13 mouse cellular contexts compared by ENCODE assay signal in genomic region chr7:97171719-97172118, GRCm38 (mm10).
DNase-seq lines count a peak whose midpoint lies in the region; ATAC-seq and TF ChIP-seq lines count a peak whose summit lies in the region.
"Had no signal": no experiment of that assay in that cellular context is flagged by ENCODE, and none has a peak within 500 bp of the region (broad histone marks: within the 10 kb centered on the region; RNA-seq: fewer than 3 reads in every experiment).

No protein-coding gene starts in this region.

- TF ChIP-seq POLR2A in cortical plate, adult 2 months (IDR thresholded peaks at IDR 0.05; ENCODE audit: extremely low read depth, insufficient read depth, low read length) = no peak

- H3K4me2 ChIP-seq in heart, embryonic 14.5 days (ENCODE audit: low read length) = no peak overlapping the region
- H3K4me2 ChIP-seq in lung, embryonic 14.5 days = no peak overlapping the region

- DNase-seq in heart, postnatal 10 days = no peak
- no peak for DNase-seq in lung, embryonic 14.5 days
- DNase-seq in lung, postnatal 25 days (ENCODE audit: low spot score) = no peak
- DNase-seq in cerebellum, adult 9-11 months = no peak
- no peak for DNase-seq in right cerebral cortex, postnatal 25 days
- DNase-seq: adrenal gland, adult 8-10 months; gastrocnemius, postnatal 25 days; layer of hippocampus, postnatal 36 days had no signal

- no peaks in the 10 kb centered on the region for H3K27me3 ChIP-seq in heart, embryonic 14.5 days (ENCODE audit: control insufficient read depth, insufficient read depth, low read length)
- H3K27me3 ChIP-seq in lung, embryonic 14.5 days (ENCODE audit: insufficient read depth, low read length) = no peaks in the 10 kb centered on the region
- H3K27me3 ChIP-seq in megakaryocyte, embryonic 14.5 days (replicated peaks) = no peaks in the 10 kb centered on the region

- intact Hi-C loops in heart, postnatal 10 days (cut with DNase I) = loop anchor here (10.0 kb wide), 1 partner anchor 87 kb away; the partner anchor contains the start of gene Gab2

- H3K9me3 ChIP-seq in heart, embryonic 14.5 days (ENCODE audit: control insufficient read depth, low read length) = no peaks in the 10 kb centered on the region
- no peaks in the 10 kb centered on the region for H3K9me3 ChIP-seq in lung, embryonic 14.5 days (ENCODE audit: low read depth, low read length)
- H3K9me3 ChIP-seq in megakaryocyte, embryonic 14.5 days = no peaks in the 10 kb centered on the region

- peaks cover 5 to 19% of the 10 kb centered on the region in 2 experiments for H3K4me1 ChIP-seq in heart, embryonic 14.5 days (ENCODE audit: control insufficient read depth in 2 of 2, insufficient read depth in 2 of 2, low read length in 2 of 2)
- 0 out of 2 replicates have a peak, but pooled peaks cover 4% of the 10 kb centered on the region for H3K4me1 ChIP-seq in lung, embryonic 14.5 days (ENCODE audit: insufficient read depth)
- no peaks in the 10 kb centered on the region; the same call in 1 of the 2 replicates for H3K4me1 ChIP-seq in cortical plate, adult 2 months (ENCODE audit: control insufficient read depth, insufficient read depth, low read length)
- peaks cover 51% of the 10 kb centered on the region for H3K4me1 ChIP-seq in megakaryocyte, embryonic 14.5 days

- TF ChIP-seq CTCF in lung, embryonic 14.5 days (IDR thresholded peaks at IDR 0.05; ENCODE audit: low read depth) = no peak
- TF ChIP-seq CTCF in cortical plate, adult 2 months (IDR thresholded peaks at IDR 0.05; ENCODE audit: extremely low read depth, insufficient read depth, low read length) = no peak

- H3K4me3 ChIP-seq in heart, embryonic 14.5 days (ENCODE audit: control insufficient read depth in 1 of 2, insufficient read depth in 1 of 2, low read depth in 1 of 2, low read length in 2 of 2) = no peak overlapping the region
- H3K4me3 ChIP-seq in lung, embryonic 14.5 days (ENCODE audit: low read depth, low read length) = no peak overlapping the region
- no peak overlapping the region for H3K4me3 ChIP-seq in cortical plate, adult 2 months (ENCODE audit: insufficient read depth, low read length)
- peak overlapping the region; percentile 80 for H3K4me3 ChIP-seq in megakaryocyte, embryonic 14.5 days (replicated peaks)
- H3K4me3 ChIP-seq: myocyte had no signal

- WGBS in heart, embryonic 14.5 days = 42% methylated on average over 4 of the region's 4 CpGs
- WGBS in lung, embryonic 14.5 days = 40% methylated on average over 4 of the region's 4 CpGs

- ATAC-seq in heart, embryonic 14.5 days (ENCODE audit: insufficient number of reproducible peaks, insufficient read depth, low FRiP score, low read depth) = no peak
- no peak for ATAC-seq in lung, embryonic 14.5 days (ENCODE audit: insufficient read depth)
- ATAC-seq: CD4-positive, CD25-positive, alpha-beta regulatory T cell, adult 4 months had no signal

- peak overlapping the region; percentile 72 to 75 for H3K27ac ChIP-seq in heart, embryonic 14.5 days (replicated peaks in 1 of 2; ENCODE audit: control insufficient read depth in 1 of 2, insufficient read depth in 1 of 2, low read depth in 2 of 2, low read length in 2 of 2)
- peak overlapping the region; percentile 54; the same call in 1 of the 2 replicates for H3K27ac ChIP-seq in lung, embryonic 14.5 days (ENCODE audit: low read depth)
- peak overlapping the region; percentile 67; the same call in 1 of the 2 replicates for H3K27ac ChIP-seq in cortical plate, adult 2 months (ENCODE audit: insufficient read depth, low read length)

- no peak overlapping the region for H3K9ac ChIP-seq in heart, embryonic 14.5 days (ENCODE audit: low read length)
- H3K9ac ChIP-seq in lung, embryonic 14.5 days = no peak overlapping the region

- 0 out of 2 replicates have a peak, but pooled peaks cover 2% of the 10 kb centered on the region for H3K36me3 ChIP-seq in heart, embryonic 14.5 days (ENCODE audit: control insufficient read depth, insufficient read depth, low read length)
- no peaks in the 10 kb centered on the region for H3K36me3 ChIP-seq in lung, embryonic 14.5 days (ENCODE audit: insufficient read depth)
- H3K36me3 ChIP-seq in megakaryocyte, embryonic 14.5 days (replicated peaks; ENCODE audit: low read length) = peaks cover 5% of the 10 kb centered on the region
